Mouse (Mus musculus) stomach, postnatal 0 days (tissue): ENCODE measurements around the gene Tmem252.

Source experiments
- CTCF ChIP-seq: IDR thresholded peaks from 2 replicates; pipeline ENCODE4 v1.5.1; 2016; ENCODE audit warnings: antibody characterized with exemption, low read depth, mild to moderate bottlenecking, moderate library complexity
- EP300 ChIP-seq: optimal IDR thresholded peaks from 2 replicates; pipeline ENCODE3; 2016; ENCODE audit warnings: antibody characterized with exemption

DNA sequence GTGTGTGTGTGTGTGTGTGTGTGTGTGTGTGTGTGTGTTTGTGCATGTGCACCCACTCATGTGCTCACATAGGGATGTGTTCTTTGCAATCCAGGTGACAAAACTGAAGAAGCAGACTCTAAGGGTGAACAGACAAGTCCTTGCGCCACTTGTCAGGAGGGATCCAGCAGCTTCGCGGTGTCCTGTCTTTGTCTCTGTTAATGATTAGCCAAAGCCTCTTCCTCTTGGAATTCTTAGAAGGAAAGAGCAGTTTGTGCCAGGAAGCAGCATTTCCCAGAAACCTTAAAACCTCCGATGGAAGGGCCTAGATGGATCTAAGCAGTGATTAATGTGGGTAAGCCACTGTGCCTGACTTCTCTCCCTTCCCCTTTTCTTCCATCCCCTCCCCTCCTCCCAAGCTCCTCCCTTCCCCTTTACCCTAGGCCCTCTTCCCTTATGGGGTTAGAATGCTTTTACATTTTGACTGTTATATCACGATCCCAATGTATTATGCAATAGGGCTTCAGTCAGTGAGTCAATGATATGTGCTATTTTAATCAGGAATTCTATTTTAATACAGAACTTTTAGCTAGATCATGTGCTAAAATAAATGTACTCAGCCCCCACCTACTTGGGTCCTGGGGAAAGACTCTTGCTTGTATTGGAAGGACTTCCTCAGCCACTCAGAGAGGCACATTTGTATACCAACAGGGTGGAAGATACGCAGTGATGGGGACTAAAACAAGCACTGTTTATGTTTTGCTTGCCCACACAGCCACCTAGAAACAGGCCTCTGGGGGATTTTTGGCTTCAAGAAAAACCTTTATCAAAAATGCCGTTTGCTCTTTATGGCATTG is 33.5 kb downstream of the Tmem252 start:
- TF ChIP-seq CTCF (no peak), EP300 (no peak)
